Mouse (Mus musculus) naive thymus-derived CD4-positive, alpha-beta T cell, adult 2 months (primary cell): ENCODE data around the gene Smim14.
A peak's percentile ranks its signal among the peaks of the same experiment; 100 is the strongest.

Experiments used
- DNase-seq: peaks from one replicate; pipeline ENCODE4 v3.0.0-alpha.2; 2011; ENCODE audit warnings: low read depth

Smim14 gene

DNA sequence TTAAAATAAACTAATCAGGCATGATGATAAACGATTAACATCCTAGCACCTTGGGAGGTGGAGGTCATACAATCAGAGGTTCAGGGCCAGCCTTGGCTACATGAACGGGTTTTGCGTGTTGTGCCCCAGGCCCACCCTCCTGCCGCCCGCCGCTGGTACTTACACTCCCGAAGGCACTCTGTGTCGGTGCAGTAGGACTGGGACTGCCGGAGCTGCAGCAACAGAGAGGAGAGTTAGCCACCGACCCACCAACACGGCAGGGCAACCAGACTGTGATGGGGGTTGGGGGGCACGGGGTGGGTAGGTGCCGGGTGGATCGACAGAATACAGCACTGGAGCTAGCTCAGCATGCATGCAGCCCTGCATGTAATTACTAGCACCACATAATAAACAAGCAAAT lies 76.6 kb downstream of the Smim14 start:
- DNase-seq: no peak

- no peak for DNase-seq
Measured at GRCm38 (mm10) chr5:65459454-65459853, 77.5 kb downstream of the Smim14 start.

GRCm38 (mm10) chr5:65457846-65458245 lies 79.1 kb downstream of the Smim14 start:
- DNase-seq: no peak

GRCm38 (mm10) chr5:65457086-65457827 lies 79.7 kb downstream of the Smim14 start:
- no peak for DNase-seq

DNA sequence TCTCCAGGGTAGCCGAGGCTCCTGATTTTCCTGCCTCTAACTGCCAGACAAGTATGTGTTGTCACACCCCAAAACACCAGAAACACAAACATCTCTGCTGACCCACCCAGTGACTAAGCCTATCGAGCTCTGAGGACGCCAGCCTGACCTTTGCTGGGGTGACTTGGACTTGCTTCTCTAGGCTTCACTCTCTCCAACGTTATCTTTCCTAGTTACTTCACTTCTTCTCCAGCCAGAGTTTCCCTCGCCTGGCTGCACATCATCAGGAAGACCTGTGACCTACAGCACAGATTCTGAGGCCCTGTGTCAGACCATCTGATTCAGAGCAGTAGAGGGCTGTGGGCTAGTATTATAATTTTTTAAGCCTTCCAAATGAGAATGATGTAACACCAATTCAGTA lies 82.2 kb downstream of the Smim14 start:
- no peak for DNase-seq

DNA sequence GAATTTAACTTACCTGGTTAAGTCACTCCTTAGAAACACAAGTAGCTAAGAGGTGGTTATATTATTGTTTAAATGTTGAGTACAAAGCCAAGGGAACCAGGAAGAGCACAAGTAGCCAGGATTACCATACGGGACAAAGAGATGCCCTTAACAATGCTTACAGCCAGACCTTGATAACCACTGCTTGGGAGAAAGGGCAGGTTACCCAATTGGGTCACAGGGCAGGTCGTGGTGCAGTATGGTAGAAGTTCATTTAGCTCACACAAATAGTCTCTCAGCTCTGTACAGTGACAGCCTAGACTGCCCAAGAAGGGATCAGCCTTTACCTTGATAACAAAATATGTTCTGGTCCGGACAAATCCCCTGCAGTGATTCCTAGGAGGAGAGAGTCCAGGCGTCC lies 88.0 kb downstream of the Smim14 start:
- no peak for DNase-seq

- DNase-seq: no peak
Measured at GRCm38 (mm10) chr5:65447826-65448225, 89.2 kb downstream of the Smim14 start.

DNA sequence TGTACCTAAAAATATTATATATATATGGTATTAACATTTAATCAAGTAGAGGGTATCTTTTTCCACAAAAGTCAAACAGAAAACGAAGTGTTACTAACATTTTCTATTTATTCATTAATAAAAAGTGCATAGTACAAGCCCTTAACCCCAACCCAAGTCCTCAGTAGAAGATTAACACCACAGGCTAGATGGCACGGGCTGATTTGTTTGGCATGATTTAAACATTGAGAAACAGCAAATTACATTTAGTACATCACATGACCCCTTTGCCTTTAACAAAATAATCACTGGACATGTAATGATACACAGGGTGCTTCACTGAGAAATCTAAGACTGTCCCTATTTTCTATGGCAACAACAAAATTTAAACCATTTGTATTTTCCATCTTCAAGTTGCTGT lies 90.2 kb downstream of the Smim14 start:
- DNase-seq: no peak

- DNase-seq: no peak
Measured at GRCm38 (mm10) chr5:65444981-65445380, 92.0 kb downstream of the Smim14 start.

- no peak for DNase-seq
Measured at GRCm38 (mm10) chr5:65438041-65438440, 98.9 kb downstream of the Smim14 start.

DNA sequence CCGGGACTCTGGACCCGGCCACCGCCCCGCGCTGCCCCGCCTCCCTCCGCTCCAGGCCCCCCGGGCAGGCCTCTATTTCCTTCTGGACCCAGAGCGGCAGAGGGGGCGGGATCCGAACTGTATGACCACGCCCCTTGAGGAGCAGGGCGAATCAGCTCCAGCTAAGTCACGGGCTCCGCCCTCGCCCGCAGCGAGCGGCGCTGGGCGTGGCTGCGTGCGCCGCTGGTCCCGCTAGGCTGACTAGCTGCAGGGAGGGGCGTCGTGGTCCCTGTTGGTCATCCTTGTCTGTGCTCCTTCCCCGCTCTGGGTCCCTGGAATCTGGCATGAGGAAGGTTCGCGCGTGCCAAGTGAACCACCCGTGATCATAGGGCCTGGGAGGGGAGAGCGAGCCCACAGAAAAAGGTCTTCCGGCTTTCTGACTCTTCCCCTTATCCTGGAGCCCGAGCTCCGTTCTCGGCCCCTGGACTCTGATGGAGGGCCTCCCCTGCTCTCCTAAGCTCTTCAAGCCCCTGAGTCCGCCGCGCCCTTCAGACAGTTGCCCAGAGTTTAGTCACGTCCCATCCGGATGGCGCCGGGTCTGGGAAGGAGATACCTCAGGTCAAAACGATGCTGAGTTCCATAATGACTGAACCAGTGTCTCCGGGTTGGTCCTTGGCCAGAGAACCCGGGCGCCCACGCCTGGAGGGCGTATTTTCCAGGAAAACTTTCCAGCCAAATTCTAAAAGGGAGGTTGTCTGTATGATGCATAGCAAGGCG lies 101.0 kb downstream of the Smim14 start, which contains the start of gene Ugdh:
TSS of gene Ugdh (minus strand) at position 144 of the 756 bp plus-strand sequence.
- DNase-seq: peak; percentile 96

DNA sequence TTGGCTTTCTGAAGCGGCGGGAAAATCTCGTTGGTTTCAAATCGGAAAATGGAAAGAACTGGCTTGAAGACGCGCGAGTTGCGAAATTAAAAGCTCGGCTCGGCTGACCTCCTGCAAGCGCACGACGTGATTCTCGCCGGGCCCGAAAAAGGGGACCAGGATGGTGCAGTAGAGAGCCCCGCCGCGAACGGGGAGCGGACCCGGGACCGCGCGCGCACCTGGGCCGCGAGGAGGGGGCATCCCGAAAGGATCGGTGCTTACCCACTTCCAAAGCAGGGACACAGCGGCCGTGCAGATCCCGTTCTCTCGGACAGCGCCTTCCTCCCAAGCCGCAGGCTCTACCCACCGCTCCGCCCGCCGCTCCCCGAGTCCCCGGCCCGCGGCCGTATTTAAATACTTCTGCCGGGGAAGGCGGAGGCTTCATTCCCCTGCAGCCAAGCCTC lies 101.6 kb downstream of the Smim14 start:
- DNase-seq: no peak

DNA sequence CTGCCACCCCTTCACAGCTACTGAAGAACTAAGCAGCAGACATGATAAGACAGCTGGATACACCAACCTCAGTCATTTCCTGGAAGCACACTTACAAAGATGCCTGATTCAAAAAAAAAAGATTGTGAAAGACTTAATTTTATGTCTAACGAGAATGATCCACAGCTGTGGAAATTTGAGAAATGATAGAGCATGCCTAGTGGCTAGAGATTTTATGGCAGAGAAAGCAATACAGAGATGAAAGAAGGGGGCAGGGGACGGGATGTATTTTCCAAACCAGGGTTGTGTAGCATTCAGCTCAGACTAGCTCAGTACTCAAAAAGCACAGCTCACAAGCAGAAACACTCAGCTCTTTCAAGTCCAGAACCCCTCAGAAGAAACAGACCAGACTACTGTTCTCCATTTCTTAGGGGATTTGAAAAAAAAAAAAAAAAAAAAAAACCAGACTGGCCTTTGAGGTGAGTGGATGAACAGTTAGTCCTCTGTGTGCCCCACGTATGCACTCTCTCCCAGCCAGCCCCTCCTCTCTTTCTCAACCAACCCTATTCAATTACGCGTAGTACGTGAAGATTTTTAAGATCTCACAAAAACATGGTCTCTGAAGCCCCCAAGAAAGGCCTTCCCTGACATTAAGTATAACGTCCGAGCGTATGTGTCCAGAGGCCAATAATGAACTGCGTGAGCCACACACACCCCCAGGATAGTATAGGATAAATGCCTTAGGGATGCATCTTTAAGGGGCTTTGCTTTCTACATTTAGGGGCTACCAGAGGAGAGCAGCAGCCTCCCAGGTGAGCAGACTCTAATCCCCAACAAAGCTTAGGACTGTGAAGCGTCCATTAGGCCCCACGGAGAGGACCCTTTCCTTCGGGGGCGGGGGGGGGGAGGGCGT lies 102.3 kb downstream of the Smim14 start:
- DNase-seq: peak; percentile 47

- DNase-seq: no peak
Measured at GRCm38 (mm10) chr5:65429441-65429840, 107.5 kb downstream of the Smim14 start.

DNA sequence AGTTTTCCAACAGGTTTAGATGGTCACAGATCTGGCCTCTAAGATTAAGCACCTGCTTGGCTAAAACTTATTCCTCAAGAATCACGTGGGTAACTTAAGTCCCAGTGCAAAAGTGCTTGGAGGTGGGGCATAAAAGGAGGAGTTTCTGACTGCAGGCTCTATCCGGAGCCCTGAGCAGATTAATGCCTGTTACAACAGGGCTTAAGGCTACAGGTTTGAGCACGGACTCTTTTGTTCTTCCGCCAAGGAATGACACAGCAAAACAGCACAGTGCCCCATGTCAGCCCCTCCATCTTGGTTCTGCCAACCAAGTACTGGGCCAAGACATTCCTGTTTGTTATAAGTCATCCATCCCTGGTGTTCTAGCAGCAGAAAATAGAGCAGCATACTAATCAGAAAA lies 108.7 kb downstream of the Smim14 start:
- no peak for DNase-seq

GRCm38 (mm10) chr5:65425251-65425650 lies 111.7 kb downstream of the Smim14 start:
- no peak for DNase-seq

DNA sequence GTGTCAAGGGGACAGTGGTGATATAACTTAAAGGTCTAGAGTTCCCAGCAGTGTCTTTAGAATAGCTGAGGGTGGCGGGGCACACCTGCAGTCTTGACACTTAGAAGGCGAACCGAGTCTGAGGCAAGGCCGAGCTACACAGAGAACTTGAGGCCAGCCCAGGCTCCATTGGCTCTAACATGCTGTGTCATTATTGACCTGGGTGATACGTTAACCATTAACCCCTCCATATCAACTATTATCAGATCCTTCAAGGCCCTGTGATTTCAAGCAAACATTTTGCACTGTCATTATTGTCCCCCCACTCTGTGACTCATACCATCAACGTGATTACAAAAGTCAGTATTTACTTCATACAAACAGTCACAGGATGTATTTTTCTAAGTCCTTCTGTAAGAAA lies 112.8 kb downstream of the Smim14 start:
- no peak for DNase-seq

GRCm38 (mm10) chr5:65422803-65423202 lies 114.2 kb downstream of the Smim14 start:
- no peak for DNase-seq

DNA sequence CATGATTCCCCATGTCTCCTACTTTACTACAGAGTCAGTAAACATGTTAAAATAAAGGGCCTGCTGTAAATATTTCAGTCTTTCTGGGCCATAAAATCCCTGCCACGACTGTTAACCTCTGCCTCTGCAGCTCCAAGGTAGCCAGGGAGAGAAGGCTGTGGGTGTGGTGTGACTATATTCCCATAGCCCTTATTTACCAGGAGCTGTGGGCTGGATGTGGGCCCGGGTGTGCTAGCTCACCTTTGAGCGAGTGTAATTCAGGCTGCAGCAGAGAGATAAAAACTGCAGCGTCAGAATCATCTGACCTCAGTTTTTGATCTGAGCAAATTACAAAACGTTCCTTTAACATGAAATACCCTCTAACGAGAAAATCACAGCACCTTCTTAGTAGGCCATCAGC lies 116.2 kb downstream of the Smim14 start:
- DNase-seq: no peak

GRCm38 (mm10) chr5:65419136-65419535 lies 117.8 kb downstream of the Smim14 start:
- DNase-seq: no peak

DNA sequence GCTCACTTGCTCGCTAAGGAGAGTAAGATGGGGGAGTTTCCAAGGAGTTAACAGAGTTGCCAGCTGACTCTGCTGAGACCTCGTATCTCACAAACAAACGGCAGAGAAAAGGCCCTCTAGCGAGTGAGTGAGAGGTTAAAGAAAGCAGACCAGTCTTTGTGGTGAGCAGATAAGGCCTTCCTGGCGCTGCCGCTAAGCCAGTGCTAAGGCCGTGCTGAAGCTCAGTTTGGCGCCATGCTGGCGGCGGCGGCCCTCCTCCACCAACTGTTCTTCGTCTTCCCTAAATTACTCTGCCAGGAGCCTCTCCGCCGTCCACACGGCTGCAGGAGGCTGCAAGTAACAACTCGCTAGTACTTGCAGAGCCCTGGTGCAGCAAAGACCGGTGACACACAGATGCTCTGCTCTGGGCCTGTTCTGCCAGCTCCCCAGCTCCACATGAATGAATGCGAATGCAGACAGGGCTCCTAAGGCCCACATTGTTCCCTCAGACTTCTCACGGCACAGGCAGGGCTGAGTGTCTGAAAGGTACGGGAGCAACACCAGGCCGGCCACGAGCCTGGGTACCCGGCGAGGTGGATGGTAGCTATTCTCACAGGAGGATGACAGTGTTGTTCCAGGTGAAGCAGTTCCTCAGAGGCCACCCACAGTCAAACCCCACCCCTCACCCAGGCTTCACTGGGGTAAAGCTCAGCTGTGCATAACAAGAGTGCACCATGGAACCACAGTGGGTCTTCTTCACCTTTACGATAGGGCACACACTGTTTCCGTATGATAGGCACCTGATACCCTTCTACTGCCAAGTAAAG lies 121.1 kb downstream of the Smim14 start:
- DNase-seq: no peak

DNA sequence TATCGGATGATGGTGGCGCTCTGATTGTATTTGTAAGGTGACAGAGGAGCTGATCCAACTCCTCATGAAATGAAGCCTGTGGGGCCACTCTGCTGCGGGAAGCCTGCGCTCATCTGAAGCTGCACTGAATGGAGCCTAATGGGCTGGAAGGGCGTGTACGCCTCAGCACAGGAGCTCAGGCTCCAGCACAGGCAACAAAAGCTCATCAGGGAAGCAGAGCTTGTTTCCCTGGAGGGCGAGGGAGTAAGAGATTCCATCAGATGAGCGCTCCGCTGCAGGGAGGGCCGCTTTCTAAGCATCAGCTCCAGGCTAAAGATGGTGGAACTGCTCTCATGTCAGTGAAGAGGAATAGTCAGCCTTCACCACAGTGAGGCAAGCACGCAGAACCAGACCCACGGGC lies 129.0 kb downstream of the Smim14 start:
- no peak for DNase-seq
